Mouse (Mus musculus): ENCODE data around the gene Prkcb. TPM values are rescaled to one million over a fixed set of nuclear protein-coding genes. Genes with fewer than 3 reads are reported as not detected.
A peak's percentile ranks its signal among the peaks of the same experiment; 100 is the strongest.

Prkcb gene
- total RNA-seq, 2 experiments from 2014 or later = 3.2 to 3.7 TPM

GRCm38 (mm10) chr7:122352566-122353277 lies 64.2 kb downstream of the Prkcb start:
- DNase-seq (ENCODE audit: low spot score) = no peak
- intact Hi-C loops (cut with DNase I) = no loop called here

- intact Hi-C loops (cut with DNase I) = no loop called here
- DNase-seq (ENCODE audit: low spot score) = no peak
These were observed 64.8 kb downstream of the Prkcb start for GRCm38 (mm10) chr7:122353329-122353728.

GRCm38 (mm10) chr7:122356941-122357340 lies 68.4 kb downstream of the Prkcb start:
- DNase-seq (ENCODE audit: low spot score) = no peak
- intact Hi-C loops (cut with DNase I) = no loop called here

- DNase-seq (ENCODE audit: low spot score) = no peak
- intact Hi-C loops (cut with DNase I) = no loop called here
These were observed 69.3 kb downstream of the Prkcb start for GRCm38 (mm10) chr7:122357847-122358246.

GRCm38 (mm10) chr7:122366635-122367034 lies 78.1 kb downstream of the Prkcb start:
- intact Hi-C loops (cut with DNase I) = no loop called here
- DNase-seq (ENCODE audit: low spot score) = no peak

GRCm38 (mm10) chr7:122367303-122368007 lies 78.9 kb downstream of the Prkcb start:
- DNase-seq (ENCODE audit: low spot score) = no peak

GRCm38 (mm10) chr7:122370488-122370887 lies 81.9 kb downstream of the Prkcb start:
- no peak for DNase-seq (ENCODE audit: low spot score)
- intact Hi-C loops (cut with DNase I) = no loop called here

More at GRCm38 (mm10) chr7:122367303-122368007, 78.9 kb downstream of the Prkcb start:
- intact Hi-C loops (cut with DNase I) = no loop called here

- intact Hi-C loops (cut with DNase I) = no loop called here
- DNase-seq (ENCODE audit: low spot score) = no peak
These were observed 83.4 kb downstream of the Prkcb start for GRCm38 (mm10) chr7:122371947-122372346.

GRCm38 (mm10) chr7:122372349-122372748 lies 83.8 kb downstream of the Prkcb start:
- intact Hi-C loops (cut with DNase I) = no loop called here
- DNase-seq (ENCODE audit: low spot score) = no peak

- intact Hi-C loops (cut with DNase I) = no loop called here
- no peak for DNase-seq (ENCODE audit: low spot score)
These were observed 88.3 kb downstream of the Prkcb start for GRCm38 (mm10) chr7:122376845-122377244.

GRCm38 (mm10) chr7:122377967-122378366 lies 89.4 kb downstream of the Prkcb start:
- intact Hi-C loops (cut with DNase I) = no loop called here
- DNase-seq (ENCODE audit: low spot score) = no peak

GRCm38 (mm10) chr7:122378473-122378872 lies 89.9 kb downstream of the Prkcb start:
- intact Hi-C loops (cut with DNase I) = no loop called here

GRCm38 (mm10) chr7:122379292-122379691 lies 90.7 kb downstream of the Prkcb start:
- no peak for DNase-seq (ENCODE audit: low spot score)
- intact Hi-C loops (cut with DNase I) = no loop called here

More at GRCm38 (mm10) chr7:122378473-122378872, 89.9 kb downstream of the Prkcb start:
- DNase-seq (ENCODE audit: low spot score) = peak; percentile 3

GRCm38 (mm10) chr7:122380336-122381130 lies 92.0 kb downstream of the Prkcb start:
- no peak for DNase-seq (ENCODE audit: low spot score)
- intact Hi-C loops (cut with DNase I) = no loop called here

- intact Hi-C loops (cut with DNase I) = no loop called here
These were observed 93.0 kb downstream of the Prkcb start for GRCm38 (mm10) chr7:122381560-122381959.

GRCm38 (mm10) chr7:122383260-122383659 lies 94.7 kb downstream of the Prkcb start:
- intact Hi-C loops (cut with DNase I) = no loop called here
- no peak for DNase-seq (ENCODE audit: low spot score)

More at GRCm38 (mm10) chr7:122381560-122381959, 93.0 kb downstream of the Prkcb start:
- no peak for DNase-seq (ENCODE audit: low spot score)

- intact Hi-C loops (cut with DNase I) = no loop called here
- DNase-seq (ENCODE audit: low spot score) = no peak
These were observed 96.3 kb downstream of the Prkcb start for GRCm38 (mm10) chr7:122384891-122385290.

- no peak for DNase-seq (ENCODE audit: low spot score)
These were observed 98.0 kb downstream of the Prkcb start for GRCm38 (mm10) chr7:122386567-122386966.

GRCm38 (mm10) chr7:122387896-122388295 lies 99.3 kb downstream of the Prkcb start:
- intact Hi-C loops (cut with DNase I) = no loop called here
- no peak for DNase-seq (ENCODE audit: low spot score)

More at GRCm38 (mm10) chr7:122386567-122386966, 98.0 kb downstream of the Prkcb start:
- intact Hi-C loops (cut with DNase I) = no loop called here

- DNase-seq (ENCODE audit: low spot score) = no peak
- intact Hi-C loops (cut with DNase I) = no loop called here
These were observed 100.3 kb downstream of the Prkcb start for GRCm38 (mm10) chr7:122388858-122389257.
